Mouse (Mus musculus): Measurements from ENCODE around the gene Stt3b. TPM values are rescaled to one million over a fixed set of nuclear protein-coding genes. Genes with fewer than 3 reads are reported as not detected.

The Stt3b gene
- polyA plus RNA-seq, 1 experiment: 50.5 TPM

DNA sequence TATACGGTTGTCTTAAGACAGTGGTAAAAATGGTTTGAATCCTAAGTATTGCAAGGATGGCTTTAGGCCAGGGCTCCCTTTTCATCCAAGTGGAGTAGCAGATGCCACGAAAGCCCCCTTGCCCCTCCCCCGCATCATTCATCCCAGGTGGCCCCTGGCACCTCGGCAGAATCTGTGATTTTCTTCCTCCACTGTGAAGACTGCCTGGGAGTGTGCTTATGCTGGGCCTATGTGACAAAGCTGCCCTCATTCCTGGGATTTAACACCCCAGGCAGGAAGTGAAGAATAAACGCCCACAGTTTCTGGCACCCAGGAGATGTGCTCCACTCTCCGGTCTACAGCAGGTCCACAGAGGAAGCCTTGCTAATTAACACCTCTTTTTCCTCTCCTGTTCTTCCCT, 28.6 kb upstream of the Stt3b start:
- no peak overlapping the region for H3ac ChIP-seq (ENCODE audit: control insufficient read depth, insufficient read length, low read depth)
- no peaks in the 10 kb centered on the region for H3K79me3 ChIP-seq (ENCODE audit: low read depth)
- peaks cover 11% of the 10 kb centered on the region for H3K27me3 ChIP-seq (ENCODE audit: control insufficient read depth, insufficient read depth, insufficient read length)
- no peak overlapping the region for H3K4me3 ChIP-seq (ENCODE audit: insufficient read depth, poor library complexity, severe bottlenecking)
- H3K36me3 ChIP-seq (ENCODE audit: control insufficient read depth, insufficient read depth): no peaks in the 10 kb centered on the region
- no peak for TF ChIP-seq MYOD1 (IDR thresholded peaks at IDR 0.05; ENCODE audit: control insufficient read depth, insufficient read length, low read depth)
- no peak for TF ChIP-seq CEBPB (IDR thresholded peaks at IDR 0.05; ENCODE audit: low read depth)
- TF ChIP-seq CTCF (IDR thresholded peaks at IDR 0.05; ENCODE audit: control insufficient read depth, insufficient read depth, insufficient read length): no peak
- no peak for TF ChIP-seq MAX (IDR thresholded peaks at IDR 0.05)
- no peak for TF ChIP-seq USF1 (IDR thresholded peaks at IDR 0.05; ENCODE audit: low read depth)
- TF ChIP-seq MYOG (IDR thresholded peaks at IDR 0.05; ENCODE audit: control insufficient read depth, extremely low read depth, insufficient read length): no peak
- TF ChIP-seq FOSL1 (IDR thresholded peaks at IDR 0.05; ENCODE audit: insufficient read depth, low read length, poor library complexity, severe bottlenecking): no peak
- H3K79me2 ChIP-seq (ENCODE audit: control insufficient read depth, insufficient read depth): no peaks in the 10 kb centered on the region

DNA sequence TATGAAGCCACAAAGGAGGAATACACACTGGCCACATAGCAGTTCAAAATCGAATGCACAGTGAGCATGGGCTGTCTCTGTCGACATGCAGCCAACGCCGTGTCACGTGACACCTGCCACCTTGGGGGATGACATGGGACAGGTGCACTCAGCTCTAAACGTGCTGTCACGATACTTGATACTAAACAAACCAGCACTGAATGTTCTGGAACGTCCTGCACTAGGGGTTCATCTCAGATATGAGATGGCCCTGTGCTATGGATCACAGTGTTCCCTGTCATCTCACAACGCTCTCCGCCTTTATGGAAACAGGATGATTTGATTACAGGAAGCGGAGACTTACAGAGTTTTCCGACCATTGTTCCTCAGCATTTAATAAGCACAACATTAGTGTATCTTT, 22.8 kb upstream of the Stt3b start:
- H3K4me3 ChIP-seq (ENCODE audit: insufficient read depth, poor library complexity, severe bottlenecking): no peak overlapping the region
- no peaks in the 10 kb centered on the region for H3K27me3 ChIP-seq (ENCODE audit: control insufficient read depth, insufficient read depth, insufficient read length)
- H3ac ChIP-seq (ENCODE audit: control insufficient read depth, insufficient read length, low read depth): no peak overlapping the region
- H3K36me3 ChIP-seq (ENCODE audit: control insufficient read depth, insufficient read depth): no peaks in the 10 kb centered on the region
- TF ChIP-seq MYOG (IDR thresholded peaks at IDR 0.05; ENCODE audit: control insufficient read depth, extremely low read depth, insufficient read length) (no peak), MAX (IDR thresholded peaks at IDR 0.05) (no peak), CEBPB (IDR thresholded peaks at IDR 0.05; ENCODE audit: low read depth) (no peak), MYOD1 (IDR thresholded peaks at IDR 0.05; ENCODE audit: control insufficient read depth, insufficient read length, low read depth) (no peak), CTCF (IDR thresholded peaks at IDR 0.05; ENCODE audit: control insufficient read depth, insufficient read depth, insufficient read length) (no peak), FOSL1 (IDR thresholded peaks at IDR 0.05; ENCODE audit: insufficient read depth, low read length, poor library complexity, severe bottlenecking) (no peak), USF1 (IDR thresholded peaks at IDR 0.05; ENCODE audit: low read depth) (no peak)
- no peaks in the 10 kb centered on the region for H3K79me2 ChIP-seq (ENCODE audit: control insufficient read depth, insufficient read depth)
- no peaks in the 10 kb centered on the region for H3K79me3 ChIP-seq (ENCODE audit: low read depth)

DNA sequence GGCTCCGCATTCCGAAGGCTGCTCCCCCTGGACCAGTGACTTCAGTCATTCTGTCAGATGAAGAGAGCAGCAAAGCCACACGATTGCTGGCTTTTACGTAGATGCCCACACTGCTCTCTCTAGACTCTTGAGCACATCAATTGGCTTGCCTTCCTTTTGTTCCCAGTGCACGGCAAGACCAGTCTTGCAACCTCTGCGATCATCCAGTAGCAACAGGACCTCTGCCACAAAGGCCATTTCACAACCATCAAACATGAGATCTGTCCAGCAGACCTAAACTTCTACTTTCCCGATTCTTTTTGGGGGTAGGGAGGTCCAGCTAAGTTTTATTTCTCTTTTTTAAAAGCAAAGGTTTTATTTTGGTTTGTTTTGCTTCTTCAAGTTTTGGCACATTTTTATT, 22.1 kb upstream of the Stt3b start:
- Histone ChIP-seq H3K36me3 (ENCODE audit: control insufficient read depth, insufficient read depth) (no peaks in the 10 kb centered on the region), H3K4me3 (ENCODE audit: insufficient read depth, poor library complexity, severe bottlenecking) (no peak overlapping the region), H3K79me2 (ENCODE audit: control insufficient read depth, insufficient read depth) (no peaks in the 10 kb centered on the region), H3ac (ENCODE audit: control insufficient read depth, insufficient read length, low read depth) (no peak overlapping the region), H3K79me3 (ENCODE audit: low read depth) (no peaks in the 10 kb centered on the region), H3K27me3 (ENCODE audit: control insufficient read depth, insufficient read depth, insufficient read length) (no peaks in the 10 kb centered on the region)
- TF ChIP-seq MYOG (IDR thresholded peaks at IDR 0.05; ENCODE audit: control insufficient read depth, extremely low read depth, insufficient read length) (no peak), MYOD1 (IDR thresholded peaks at IDR 0.05; ENCODE audit: control insufficient read depth, insufficient read length, low read depth) (no peak), FOSL1 (IDR thresholded peaks at IDR 0.05; ENCODE audit: insufficient read depth, low read length, poor library complexity, severe bottlenecking) (no peak), MAX (IDR thresholded peaks at IDR 0.05) (no peak), CEBPB (IDR thresholded peaks at IDR 0.05; ENCODE audit: low read depth) (no peak), CTCF (IDR thresholded peaks at IDR 0.05; ENCODE audit: control insufficient read depth, insufficient read depth, insufficient read length) (no peak), USF1 (IDR thresholded peaks at IDR 0.05; ENCODE audit: low read depth) (no peak)

- Histone ChIP-seq H3K79me3 (ENCODE audit: low read depth) (no peaks in the 10 kb centered on the region), H3K27me3 (ENCODE audit: control insufficient read depth, insufficient read depth, insufficient read length) (no peaks in the 10 kb centered on the region), H3K79me2 (ENCODE audit: control insufficient read depth, insufficient read depth) (no peaks in the 10 kb centered on the region), H3K4me3 (ENCODE audit: insufficient read depth, poor library complexity, severe bottlenecking) (no peak overlapping the region), H3ac (ENCODE audit: control insufficient read depth, insufficient read length, low read depth) (no peak overlapping the region), H3K36me3 (ENCODE audit: control insufficient read depth, insufficient read depth) (no peaks in the 10 kb centered on the region)
- TF ChIP-seq MAX (IDR thresholded peaks at IDR 0.05) (no peak), CEBPB (IDR thresholded peaks at IDR 0.05; ENCODE audit: low read depth) (no peak), MYOG (IDR thresholded peaks at IDR 0.05; ENCODE audit: control insufficient read depth, extremely low read depth, insufficient read length) (no peak), CTCF (IDR thresholded peaks at IDR 0.05; ENCODE audit: control insufficient read depth, insufficient read depth, insufficient read length) (no peak), FOSL1 (IDR thresholded peaks at IDR 0.05; ENCODE audit: insufficient read depth, low read length, poor library complexity, severe bottlenecking) (no peak), MYOD1 (IDR thresholded peaks at IDR 0.05; ENCODE audit: control insufficient read depth, insufficient read length, low read depth) (no peak), USF1 (IDR thresholded peaks at IDR 0.05; ENCODE audit: low read depth) (no peak)
Observed at GRCm38 (mm10) chr9:115330861-115331476, 20.7 kb upstream of the Stt3b start.

DNA sequence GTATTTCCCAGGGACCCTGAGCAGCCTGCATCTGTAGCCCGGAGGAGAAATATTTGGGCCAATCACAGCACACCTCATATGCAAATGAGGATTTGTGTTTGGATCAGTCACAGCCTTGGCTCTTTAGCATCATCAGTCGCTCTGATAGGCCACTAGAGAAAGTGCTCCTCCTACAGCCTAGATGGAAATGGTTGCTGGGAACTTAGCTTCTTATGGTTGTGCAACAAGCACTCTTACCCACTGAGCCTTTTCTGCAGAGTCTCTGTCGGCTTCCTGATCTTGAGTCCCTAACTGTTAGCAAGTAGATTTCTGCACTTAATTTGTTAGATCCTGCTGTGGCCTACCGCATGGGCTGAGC, 16.3 kb upstream of the Stt3b start:
- Histone ChIP-seq H3K27me3 (ENCODE audit: control insufficient read depth, insufficient read depth, insufficient read length) (no peaks in the 10 kb centered on the region), H3ac (ENCODE audit: control insufficient read depth, insufficient read length, low read depth) (no peak overlapping the region), H3K79me2 (ENCODE audit: control insufficient read depth, insufficient read depth) (no peaks in the 10 kb centered on the region), H3K79me3 (ENCODE audit: low read depth) (no peaks in the 10 kb centered on the region), H3K4me3 (ENCODE audit: insufficient read depth, poor library complexity, severe bottlenecking) (no peak overlapping the region), H3K36me3 (ENCODE audit: control insufficient read depth, insufficient read depth) (no peaks in the 10 kb centered on the region)
- TF ChIP-seq MYOD1 (IDR thresholded peaks at IDR 0.05; ENCODE audit: control insufficient read depth, insufficient read length, low read depth) (no peak), FOSL1 (IDR thresholded peaks at IDR 0.05; ENCODE audit: insufficient read depth, low read length, poor library complexity, severe bottlenecking) (no peak), CEBPB (IDR thresholded peaks at IDR 0.05; ENCODE audit: low read depth) (no peak), MYOG (IDR thresholded peaks at IDR 0.05; ENCODE audit: control insufficient read depth, extremely low read depth, insufficient read length) (no peak), MAX (IDR thresholded peaks at IDR 0.05) (no peak), USF1 (IDR thresholded peaks at IDR 0.05; ENCODE audit: low read depth) (no peak), CTCF (IDR thresholded peaks at IDR 0.05; ENCODE audit: control insufficient read depth, insufficient read depth, insufficient read length) (no peak)

Data from C2C12 (cell line).